Mouse (Mus musculus) telencephalon, adult 2 months (tissue): ENCODE data around the gene Sdhc.
"Not testable (repeated sequence)": the region's sequence is repeated elsewhere in the genome, so short reads cannot be mapped to it uniquely, and the experiment has no call there.

Experiments
- DNase-seq: peaks from one replicate; pipeline ENCODE4 v3.0.0-alpha.2; 2011; ENCODE audit warnings: low read depth, low spot score

Gene Sdhc

GRCm38 (mm10) chr1:171079825-171080224 lies 70.6 kb downstream of the Sdhc start:
- not testable (repeated sequence) for DNase-seq

- DNase-seq = not testable (repeated sequence)
Observed at GRCm38 (mm10) chr1:171079345-171079744, 71.1 kb downstream of the Sdhc start.

- not testable (repeated sequence) for DNase-seq
Observed at GRCm38 (mm10) chr1:171078419-171078818, 72.0 kb downstream of the Sdhc start.

GRCm38 (mm10) chr1:171077955-171078354 lies 72.4 kb downstream of the Sdhc start:
- DNase-seq = not testable (repeated sequence)

- not testable (repeated sequence) for DNase-seq
Observed at GRCm38 (mm10) chr1:171077192-171077591, 73.2 kb downstream of the Sdhc start.
